Mouse (Mus musculus): ENCODE data around the gene Lrrc37a. TPM values are rescaled to one million over a fixed set of nuclear protein-coding genes. Genes with fewer than 3 reads are reported as not detected.
"Not testable (repeated sequence)": the region's sequence is repeated elsewhere in the genome, so short reads cannot be mapped to it uniquely, and the experiment has no call there.

The Lrrc37a gene
- total and polyA plus RNA-seq, 3 experiments = not detected

- no peak overlapping the region for H3K9ac ChIP-seq (ENCODE audit: control insufficient read depth, low read depth, low read length, poor library complexity, severe bottlenecking)
- peaks cover 21% of the 10 kb centered on the region for H3K79me2 ChIP-seq (ENCODE audit: control insufficient read depth, insufficient read depth, low read length, poor library complexity)
- H3K9me3 ChIP-seq (replicated peaks; ENCODE audit: insufficient read depth, low read length) = no peaks in the 10 kb centered on the region
- H3K4me1 ChIP-seq (ENCODE audit: control insufficient read depth in 1 of 2, insufficient read depth in 2 of 2, low read length in 2 of 2) = peaks cover 2 to 11% of the 10 kb centered on the region in 2 experiments; a peak in 2 of 4 replicates
- no peak for DNase-seq (ENCODE audit: low read depth, low spot score)
- H3K27ac ChIP-seq (ENCODE audit: control insufficient read depth, low read depth, low read length) = no peak overlapping the region
- no peak overlapping the region for H3K4me3 ChIP-seq (ENCODE audit: control insufficient read depth in 1 of 2, insufficient read depth in 1 of 2, low read depth in 2 of 2, low read length in 2 of 2)
- no peaks in the 10 kb centered on the region for H3K27me3 ChIP-seq (ENCODE audit: control insufficient read depth in 1 of 2, insufficient read depth in 2 of 2, low read length in 2 of 2)
- H3K36me3 ChIP-seq (ENCODE audit: control insufficient read depth in 1 of 2, insufficient read depth in 2 of 2, low read length in 2 of 2) = peaks cover 5 to 12% of the 10 kb centered on the region in 2 experiments
- TF ChIP-seq ELF1 (IDR thresholded peaks at IDR 0.05; ENCODE audit: low read depth, low read length) = no peak
- TF ChIP-seq EP300 (IDR thresholded peaks at IDR 0.05; ENCODE audit: low read depth in 1 of 2, low read length in 2 of 2) = no peak
- TF ChIP-seq RCOR1 (IDR thresholded peaks at IDR 0.05; ENCODE audit: low read depth, low read length) = no peak
- no peak for TF ChIP-seq NELFE (IDR thresholded peaks at IDR 0.05; ENCODE audit: low read depth, low read length)
- no peak for TF ChIP-seq KAT2A (conservative IDR thresholded peaks at IDR 0.05; ENCODE audit: low read depth, low read length)
- no peak for TF ChIP-seq MYB (IDR thresholded peaks at IDR 0.05; ENCODE audit: low read depth, low read length)
- no peak for TF ChIP-seq MAZ (IDR thresholded peaks at IDR 0.05; ENCODE audit: low read depth, low read length)
- TF ChIP-seq MXI1 (IDR thresholded peaks at IDR 0.05; ENCODE audit: low read depth, low read length) = no peak
- no peak for TF ChIP-seq CHD1 (IDR thresholded peaks at IDR 0.05; ENCODE audit: low read depth, low read length)
- TF ChIP-seq MAFK (IDR thresholded peaks at IDR 0.05; ENCODE audit: borderline replicate concordance, low read depth, low read length) = no peak
- no peak for TF ChIP-seq BHLHE40 (IDR thresholded peaks at IDR 0.05; ENCODE audit: borderline replicate concordance, low read depth, low read length)
- TF ChIP-seq GABPA (IDR thresholded peaks at IDR 0.05; ENCODE audit: low read depth, low read length) = no peak
- no peak for TF ChIP-seq USF1 (IDR thresholded peaks at IDR 0.05; ENCODE audit: low read depth, low read length)
- no peak for TF ChIP-seq ZC3H11A (IDR thresholded peaks at IDR 0.05; ENCODE audit: low read depth, low read length)
- TF ChIP-seq HCFC1 (IDR thresholded peaks at IDR 0.05; ENCODE audit: low read depth, low read length) = no peak
- no peak for TF ChIP-seq TCF12 (IDR thresholded peaks at IDR 0.05; ENCODE audit: low read depth, low read length)
- TF ChIP-seq CTCF (IDR thresholded peaks at IDR 0.05 in 2 of 3, conservative IDR thresholded peaks at IDR 0.05 in 1 of 3; ENCODE audit: control insufficient read depth in 1 of 3, insufficient read depth in 1 of 3, low read depth in 2 of 3, low read length in 3 of 3, poor library complexity in 1 of 3, severe bottlenecking in 1 of 3) = no peak
- no peak for TF ChIP-seq NRF1 (IDR thresholded peaks at IDR 0.05; ENCODE audit: insufficient read depth, low read depth, low read length, poor library complexity, severe bottlenecking)
- TF ChIP-seq ETS1 (IDR thresholded peaks at IDR 0.05; ENCODE audit: low read depth, low read length) = no peak
These were observed 95.5 kb downstream of the Lrrc37a start for GRCm38 (mm10) chr11:103408880-103409279.

GRCm38 (mm10) chr11:103407136-103407535 is 97.3 kb downstream of the Lrrc37a start:
- H3K9ac ChIP-seq (ENCODE audit: control insufficient read depth, low read depth, low read length, poor library complexity, severe bottlenecking); H3K4me1 ChIP-seq (ENCODE audit: control insufficient read depth in 1 of 2, insufficient read depth in 2 of 2, low read length in 2 of 2); H3K36me3 ChIP-seq (ENCODE audit: control insufficient read depth in 1 of 2, insufficient read depth in 2 of 2, low read length in 2 of 2); DNase-seq (ENCODE audit: low read depth, low spot score); H3K27me3 ChIP-seq (ENCODE audit: control insufficient read depth in 1 of 2, insufficient read depth in 2 of 2, low read length in 2 of 2); H3K9me3 ChIP-seq (replicated peaks; ENCODE audit: insufficient read depth, low read length); H3K4me3 ChIP-seq (ENCODE audit: control insufficient read depth in 1 of 2, insufficient read depth in 1 of 2, low read depth in 2 of 2, low read length in 2 of 2); H3K27ac ChIP-seq (ENCODE audit: control insufficient read depth, low read depth, low read length): not testable (repeated sequence)
- H3K79me2 ChIP-seq (ENCODE audit: control insufficient read depth, insufficient read depth, low read length, poor library complexity) = peaks cover 18% of the 10 kb centered on the region

Measured in MEL (cell line).